Mouse (Mus musculus) layer of hippocampus, postnatal 10 days (tissue): ENCODE measurements at regions not wholly inside any gene's neighbourhood (a gene's known extent, or its start where the extent isn't known, plus 50 kb on each side); places are given as distances from the start of the nearest gene placed in this dataset.

ENCODE experiments used
- DNase-seq, 2 experiments: peaks; one replicate each; pipeline ENCODE4 v3.0.0; 2021; ENCODE audit warnings: low spot score in 2 of 2

- peak; percentile 32 to 53 for DNase-seq
These were observed 52.3 kb downstream of the Tnp1 start for GRCm38 (mm10) chr1:72963449-72963848.

GRCm38 (mm10) chr1:72960241-72960653 lies 55.5 kb downstream of the Tnp1 start:
- DNase-seq = no peak

- DNase-seq = no peak
These were observed 60.3 kb downstream of the Tnp1 start for GRCm38 (mm10) chr1:72955387-72955786.

- no peak for DNase-seq
These were observed 62.8 kb downstream of the Tnp1 start for GRCm38 (mm10) chr1:72952896-72953295.

GRCm38 (mm10) chr1:72951802-72952201 lies 63.9 kb downstream of the Tnp1 start:
- no peak for DNase-seq

GRCm38 (mm10) chr1:72951365-72951764 lies 64.3 kb downstream of the Tnp1 start:
- DNase-seq = no peak

- no peak for DNase-seq
These were observed 69.5 kb downstream of the Tnp1 start for GRCm38 (mm10) chr1:72946235-72946634.

GRCm38 (mm10) chr1:72945750-72946102 lies 70.0 kb downstream of the Tnp1 start:
- no peak for DNase-seq

- DNase-seq = peak in 1 of 2 experiments; percentile 2
These were observed 70.4 kb upstream of the Igfbp5 start for GRCm38 (mm10) chr1:72944805-72945749.

GRCm38 (mm10) chr1:72944221-72944620 lies 69.5 kb upstream of the Igfbp5 start:
- DNase-seq = no peak

GRCm38 (mm10) chr1:72943082-72943481 lies 68.4 kb upstream of the Igfbp5 start:
- DNase-seq = no peak

- DNase-seq = no peak
These were observed 67.7 kb upstream of the Igfbp5 start for GRCm38 (mm10) chr1:72942351-72942750.

- DNase-seq = no peak
These were observed 65.3 kb upstream of the Igfbp5 start for GRCm38 (mm10) chr1:72939948-72940347.

- peak; percentile 20 to 32 for DNase-seq
These were observed 62.2 kb upstream of the Igfbp5 start for GRCm38 (mm10) chr1:72936681-72937465.

- no peak for DNase-seq
These were observed 61.5 kb upstream of the Igfbp5 start for GRCm38 (mm10) chr1:72936231-72936630.

GRCm38 (mm10) chr1:72935084-72935483 lies 60.4 kb upstream of the Igfbp5 start:
- DNase-seq = no peak

GRCm38 (mm10) chr1:72929774-72930173 lies 55.1 kb upstream of the Igfbp5 start:
- DNase-seq = peak; percentile 19 to 23
